Mouse (Mus musculus) heart, adult 11 months (tissue): ENCODE measurements around the gene Ifitm10.
A peak's percentile ranks its signal among the peaks of the same experiment; 100 is the strongest.
"Not testable (repeated sequence)": the region's sequence is repeated elsewhere in the genome, so short reads cannot be mapped to it uniquely, and the experiment has no call there.

Source experiments
- DNase-seq: peaks from one replicate; pipeline ENCODE4 v3.0.0; 2022

The Ifitm10 gene

DNA sequence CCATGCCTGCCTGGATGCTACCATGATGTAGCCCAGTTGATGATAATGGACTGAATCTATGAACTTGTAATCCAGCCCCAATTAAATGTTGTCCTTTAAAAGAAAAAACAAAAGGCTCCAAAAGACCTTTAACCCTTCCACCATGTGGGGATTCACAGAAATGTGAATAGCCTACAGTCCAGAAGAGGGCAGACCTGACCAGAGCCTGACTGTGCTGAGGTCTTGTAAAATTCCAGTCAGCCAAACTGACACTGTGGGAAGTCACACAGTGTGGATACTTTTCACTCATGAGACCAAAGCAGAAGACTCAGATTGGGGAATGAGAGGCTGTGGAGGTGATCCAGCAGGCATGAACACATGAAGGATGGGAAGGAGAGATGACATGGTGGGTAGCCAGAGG is 12.8 kb downstream of the Ifitm10 start:
- DNase-seq: no peak

DNA sequence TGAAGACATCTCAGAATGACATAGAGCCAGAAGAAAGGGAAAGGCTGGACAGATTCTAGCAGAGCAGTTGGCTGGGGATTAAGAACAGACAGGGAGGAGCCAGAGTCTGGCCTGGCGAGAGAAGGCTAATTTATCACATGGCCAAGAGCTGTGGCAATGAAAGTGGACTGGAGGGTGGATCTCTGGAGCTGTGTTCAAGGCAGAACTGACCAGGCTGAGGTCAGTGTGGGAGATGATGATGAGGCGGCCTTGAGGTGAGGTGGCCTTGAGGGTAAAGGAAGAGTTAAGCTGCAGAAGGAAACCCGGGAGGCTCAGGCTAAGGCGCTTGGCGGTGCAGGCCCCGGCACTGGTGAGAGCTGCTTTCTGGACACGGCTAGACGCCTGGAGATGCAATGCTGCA is 14.4 kb downstream of the Ifitm10 start:
- no peak for DNase-seq

GRCm38 (mm10) chr7:142357566-142357965 is 16.0 kb downstream of the Ifitm10 start:
- no peak for DNase-seq

DNA sequence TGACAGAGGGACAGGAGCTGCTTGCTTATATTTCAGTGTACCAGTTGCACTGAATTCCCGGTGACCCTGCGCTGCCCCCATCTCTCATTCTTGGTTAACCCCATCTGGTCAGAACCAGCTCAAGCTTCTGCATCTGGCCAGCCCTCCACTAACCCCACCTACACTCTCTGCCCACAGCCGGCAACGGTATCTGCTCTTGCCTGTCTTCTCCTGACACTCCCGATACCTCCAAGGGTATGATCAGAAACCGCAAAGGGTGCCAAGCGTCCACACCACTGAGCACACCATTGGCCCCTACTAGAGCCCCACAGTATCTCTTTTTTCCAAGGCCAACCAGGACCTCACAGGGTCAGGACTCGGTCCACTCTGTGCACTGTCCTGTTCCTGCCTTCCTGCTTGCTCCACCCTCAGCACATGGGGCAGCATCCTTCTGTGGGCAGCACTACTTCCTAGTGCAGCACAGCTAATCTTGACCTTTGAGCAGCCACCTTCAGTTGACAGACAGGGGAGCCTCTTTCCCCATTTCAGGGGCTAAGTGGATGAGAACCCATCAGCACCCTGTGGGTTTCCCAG is 18.8 kb downstream of the Ifitm10 start:
- no peak for DNase-seq

DNA sequence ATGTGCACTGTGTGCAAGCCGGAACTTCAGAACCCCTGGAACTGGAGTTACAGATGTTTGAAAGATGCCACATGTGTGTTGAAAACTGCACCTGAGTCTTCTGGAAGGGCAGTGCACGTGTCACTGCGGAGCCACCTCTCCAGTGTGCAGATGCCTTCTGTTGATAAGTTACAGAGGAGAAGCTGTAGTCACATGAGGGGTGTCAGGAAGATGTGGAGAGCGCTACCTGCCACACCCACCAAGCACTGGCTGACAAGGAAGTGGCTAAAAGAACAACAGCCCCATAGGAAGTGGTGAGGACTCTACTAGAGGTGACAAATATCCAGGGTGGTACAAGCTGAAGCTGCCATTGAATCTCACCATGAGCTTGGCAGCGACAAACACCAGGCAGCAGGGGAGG is 19.7 kb downstream of the Ifitm10 start:
- no peak for DNase-seq

DNA sequence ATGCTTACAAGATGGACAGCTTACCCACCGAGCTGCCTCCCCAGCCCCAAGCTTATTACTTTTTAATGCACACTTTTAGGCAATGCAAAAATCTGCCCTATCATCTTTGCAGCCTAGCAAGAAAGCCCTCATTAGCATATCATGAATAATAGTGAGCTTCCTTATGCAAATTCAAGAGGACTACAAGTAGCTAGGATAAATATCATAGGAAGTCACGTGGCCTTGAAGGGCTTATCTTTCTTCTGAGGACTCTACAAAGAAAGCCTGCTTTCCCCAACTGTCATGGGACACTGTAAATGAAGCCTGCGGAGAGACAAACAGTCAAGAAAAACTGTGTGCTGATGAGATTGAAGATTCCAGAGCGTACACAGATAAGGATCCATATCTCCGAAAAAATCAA is 22.0 kb downstream of the Ifitm10 start:
- DNase-seq: no peak

DNA sequence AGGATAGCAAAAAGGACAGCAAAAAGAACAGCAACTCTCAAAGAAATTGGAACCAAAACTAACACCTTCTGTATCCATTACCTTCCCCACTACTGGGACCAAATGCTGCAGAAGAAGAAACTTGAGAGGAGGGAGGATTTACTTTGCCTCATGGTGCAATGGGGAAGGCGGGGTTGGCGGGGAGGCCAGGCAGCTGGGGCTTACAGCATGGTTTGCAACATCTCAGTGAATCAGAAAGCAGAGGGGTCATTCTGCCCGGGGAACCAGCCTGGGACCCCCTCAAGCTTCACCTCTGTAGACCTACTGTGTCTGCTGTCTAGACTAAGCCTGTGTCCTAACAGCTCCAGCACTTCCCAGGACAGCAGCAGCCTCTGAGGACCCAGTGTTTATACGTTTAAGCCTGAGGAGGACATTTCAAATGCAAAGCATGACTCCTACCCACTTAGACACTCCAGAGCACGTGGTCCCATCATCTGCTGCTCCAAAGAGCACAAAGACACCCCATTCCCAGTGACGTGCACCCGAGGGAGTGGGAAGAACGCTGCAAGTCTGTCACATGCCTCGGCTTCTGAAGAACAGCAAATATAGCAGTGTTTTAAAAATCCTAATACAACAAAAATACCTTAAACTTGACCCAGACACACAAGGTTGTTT is 24.1 kb downstream of the Ifitm10 start:
- DNase-seq: no peak

GRCm38 (mm10) chr7:142347542-142347941 is 26.0 kb downstream of the Ifitm10 start:
- no peak for DNase-seq

- DNase-seq: no peak
Measured at GRCm38 (mm10) chr7:142342247-142342640, 31.3 kb downstream of the Ifitm10 start.

DNA sequence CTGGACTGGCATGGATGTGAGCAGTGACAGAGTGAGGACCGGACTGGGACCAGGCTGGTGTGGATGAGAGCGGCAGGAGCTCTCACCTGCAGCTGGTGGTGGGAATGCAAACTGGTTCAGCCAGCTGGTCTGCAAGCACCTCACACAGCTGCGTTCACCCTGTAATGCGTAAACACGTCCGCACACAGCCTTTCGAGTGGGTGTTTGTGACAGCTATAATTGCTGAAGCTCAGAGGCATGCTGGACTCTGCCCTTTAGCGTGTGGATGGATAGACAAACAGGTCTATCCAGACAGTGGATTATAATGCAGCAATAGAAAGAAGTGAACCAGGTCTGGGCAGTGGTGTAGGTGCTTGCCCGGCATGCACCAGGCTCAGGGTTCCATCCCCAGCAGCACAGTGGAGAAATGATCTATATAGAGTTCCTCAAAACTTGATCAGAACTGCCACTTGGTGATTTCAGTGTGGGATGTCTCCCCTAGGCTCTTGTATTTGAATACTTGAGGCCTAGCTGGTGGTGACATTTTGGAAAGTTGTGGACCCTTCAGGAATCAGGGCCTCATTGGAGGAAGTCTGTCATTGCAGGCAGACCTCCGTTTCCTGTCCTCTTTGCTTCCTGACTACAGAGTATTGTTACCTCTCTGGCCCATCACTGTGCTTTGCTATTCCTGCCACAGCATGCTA is 31.8 kb downstream of the Ifitm10 start:
- no peak for DNase-seq

DNA sequence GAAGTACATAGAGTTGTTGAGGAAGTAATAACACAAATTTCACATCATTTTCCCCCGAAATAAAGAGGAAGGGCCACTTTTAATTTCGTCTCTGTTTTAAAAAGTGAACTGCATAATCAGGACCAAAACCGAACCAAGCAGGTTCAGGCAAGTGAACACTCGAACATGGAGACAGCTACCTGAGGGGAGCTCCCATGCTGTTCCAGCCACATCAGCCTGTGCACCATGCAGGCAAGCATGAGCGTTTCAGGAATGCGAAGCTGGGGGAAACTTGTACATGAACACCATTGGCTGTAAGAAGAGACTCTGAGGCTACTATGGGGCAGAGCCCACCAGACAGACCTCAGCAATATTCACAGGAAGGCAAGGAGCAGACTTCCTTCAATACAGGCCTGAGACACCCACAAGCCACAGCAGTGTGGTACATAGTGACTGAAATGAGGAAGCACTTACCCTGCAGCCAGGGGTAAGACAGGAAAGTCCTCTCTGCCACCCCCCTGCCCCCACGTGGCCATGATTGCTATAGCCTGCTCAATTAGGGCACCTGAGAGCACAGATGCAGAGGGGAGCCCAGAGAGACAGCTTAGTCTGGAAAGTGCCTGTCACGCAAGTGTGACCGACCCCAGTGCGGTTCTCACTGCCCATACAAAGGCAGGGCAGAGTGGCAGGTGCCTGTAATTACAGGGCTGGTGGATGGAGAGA is 33.1 kb downstream of the Ifitm10 start:
- DNase-seq: peak; percentile 94

DNA sequence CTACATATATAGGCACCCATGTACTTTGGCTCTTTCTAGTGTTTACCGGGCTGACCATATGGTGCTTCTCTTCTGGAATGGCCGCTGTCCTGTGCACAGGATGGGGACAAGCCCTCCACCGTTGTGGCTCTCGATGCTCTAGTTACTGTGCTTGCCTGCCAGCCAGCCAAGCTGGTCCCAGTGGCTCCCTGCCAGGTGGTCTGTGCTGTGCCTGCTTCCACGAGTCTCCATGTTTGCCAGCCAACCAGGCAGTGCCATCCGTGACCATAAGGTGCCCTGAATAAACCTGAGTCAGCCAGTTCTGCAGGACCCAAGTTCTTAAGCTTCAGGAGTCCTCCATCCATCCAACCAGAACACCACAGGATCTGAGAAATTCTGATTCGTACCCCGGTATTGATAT is 38.4 kb downstream of the Ifitm10 start:
- DNase-seq: no peak

DNA sequence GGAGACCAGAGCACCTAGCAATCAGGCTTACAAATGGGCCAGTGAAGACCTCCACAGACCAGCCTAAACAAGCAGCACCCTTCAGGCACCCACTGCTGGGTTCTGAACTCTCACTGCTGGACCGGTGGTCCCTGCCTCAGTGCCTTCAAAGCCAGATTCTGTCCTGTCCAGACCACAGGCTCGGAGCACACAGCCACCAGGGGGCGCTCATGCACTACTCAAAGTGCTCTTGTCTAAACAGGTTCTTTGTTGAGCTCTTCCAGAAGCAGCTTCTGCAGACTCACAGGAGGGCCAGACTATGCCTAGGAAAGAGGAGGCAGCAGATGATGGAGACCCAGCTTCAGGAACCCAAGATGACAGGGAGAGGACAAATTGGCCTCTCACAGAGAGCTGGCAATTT is 39.3 kb downstream of the Ifitm10 start:
- DNase-seq: peak; percentile 96

GRCm38 (mm10) chr7:142332741-142333140 is 40.8 kb downstream of the Ifitm10 start:
- DNase-seq: not testable (repeated sequence)

DNA sequence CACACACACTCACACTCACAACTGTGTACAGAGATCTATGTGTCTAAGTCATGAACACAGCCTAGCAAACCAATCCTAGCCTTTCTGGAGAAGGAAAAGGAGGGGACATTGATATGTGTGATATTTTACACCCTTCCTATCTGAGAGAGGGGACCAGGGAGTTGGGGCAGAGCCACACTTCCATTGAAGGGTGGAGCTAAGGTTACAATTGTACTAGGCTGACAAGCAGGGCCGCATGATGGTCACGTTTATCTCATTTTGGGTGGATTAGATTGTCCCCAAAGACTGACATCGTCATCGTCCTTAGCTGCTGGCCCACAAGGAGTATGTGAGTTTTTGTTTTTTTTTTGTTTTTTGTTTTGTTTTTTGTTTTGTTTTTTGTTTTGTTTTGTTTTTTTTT is 42.3 kb downstream of the Ifitm10 start:
- DNase-seq: no peak

- peak; percentile 99 for DNase-seq
Measured at GRCm38 (mm10) chr7:142330271-142330724, 43.3 kb downstream of the Ifitm10 start.

DNA sequence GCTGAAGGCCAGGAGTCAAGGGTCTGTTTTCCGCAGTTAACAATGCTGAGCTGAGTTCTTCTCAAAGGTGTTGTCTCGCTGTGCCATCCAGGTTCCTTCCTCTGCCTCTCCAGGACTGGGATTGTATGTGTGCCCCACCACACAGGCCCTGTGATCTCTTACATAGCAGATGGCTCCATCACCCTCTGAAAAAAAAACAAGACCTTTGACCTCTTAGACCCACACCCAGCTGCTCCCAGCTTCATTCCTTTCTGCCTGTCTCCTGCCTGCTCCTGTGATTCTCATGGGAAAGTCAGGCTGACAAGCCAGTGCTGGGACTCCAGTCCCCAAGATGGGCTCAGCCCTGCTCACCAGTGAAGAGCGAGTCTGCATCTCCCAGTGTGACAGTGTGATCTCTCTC is 45.0 kb downstream of the Ifitm10 start:
- DNase-seq: no peak

DNA sequence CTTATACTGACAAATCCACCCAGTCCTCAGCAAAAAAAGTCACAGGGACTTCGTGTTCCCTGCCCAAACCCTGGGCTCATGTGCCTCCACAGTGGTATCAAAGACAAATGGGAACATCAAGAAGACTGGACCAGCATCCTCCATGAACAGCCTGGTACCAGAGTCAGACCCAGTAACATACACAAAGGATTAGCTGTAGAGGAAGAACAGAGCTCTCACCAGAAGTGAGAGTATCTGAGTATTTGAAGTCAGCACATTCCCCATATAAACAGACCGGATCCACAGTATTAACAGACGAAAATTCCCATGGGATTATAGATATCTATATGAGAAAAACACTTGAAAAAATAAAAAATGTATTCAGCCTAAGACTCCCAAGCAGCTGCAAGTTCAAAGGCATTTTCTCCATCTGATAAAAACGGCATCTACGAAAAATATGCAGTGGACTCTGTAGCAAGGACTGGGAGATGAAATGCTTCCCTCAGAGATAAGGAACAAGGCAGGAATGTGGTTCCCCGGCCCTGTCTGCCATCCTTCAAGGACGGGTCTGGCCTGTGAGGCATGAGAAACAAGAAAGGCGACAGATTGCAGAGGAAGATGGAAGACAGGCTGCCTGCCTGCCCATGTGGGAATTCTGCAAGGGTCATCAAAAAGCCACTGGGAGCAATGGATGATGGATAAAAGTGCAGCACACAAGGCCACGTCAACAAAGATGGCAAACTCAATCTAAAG is 46.7 kb downstream of the Ifitm10 start:
- no peak for DNase-seq

- no peak for DNase-seq
Measured at GRCm38 (mm10) chr7:142323396-142324117, 50.0 kb downstream of the Ifitm10 start.

DNA sequence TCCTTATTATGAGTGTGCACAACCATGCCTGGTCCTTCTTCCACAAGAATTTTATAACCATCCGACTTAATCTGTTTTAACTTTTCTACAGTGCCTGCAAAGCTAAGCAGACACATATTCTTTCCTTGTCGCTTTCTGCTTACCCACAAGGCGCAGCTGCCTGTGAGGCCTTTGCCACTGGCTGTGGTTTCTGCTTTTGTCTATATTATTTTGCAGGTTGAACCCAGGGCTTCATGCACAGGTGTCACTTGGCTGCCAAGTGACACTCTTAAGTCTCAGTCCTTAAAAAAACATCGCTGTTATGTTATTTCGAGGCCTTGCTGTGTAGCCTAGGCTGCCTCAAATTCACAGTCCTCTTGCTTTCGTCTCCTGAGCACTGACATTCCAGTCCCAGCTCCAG is 50.9 kb downstream of the Ifitm10 start:
- DNase-seq: no peak

DNA sequence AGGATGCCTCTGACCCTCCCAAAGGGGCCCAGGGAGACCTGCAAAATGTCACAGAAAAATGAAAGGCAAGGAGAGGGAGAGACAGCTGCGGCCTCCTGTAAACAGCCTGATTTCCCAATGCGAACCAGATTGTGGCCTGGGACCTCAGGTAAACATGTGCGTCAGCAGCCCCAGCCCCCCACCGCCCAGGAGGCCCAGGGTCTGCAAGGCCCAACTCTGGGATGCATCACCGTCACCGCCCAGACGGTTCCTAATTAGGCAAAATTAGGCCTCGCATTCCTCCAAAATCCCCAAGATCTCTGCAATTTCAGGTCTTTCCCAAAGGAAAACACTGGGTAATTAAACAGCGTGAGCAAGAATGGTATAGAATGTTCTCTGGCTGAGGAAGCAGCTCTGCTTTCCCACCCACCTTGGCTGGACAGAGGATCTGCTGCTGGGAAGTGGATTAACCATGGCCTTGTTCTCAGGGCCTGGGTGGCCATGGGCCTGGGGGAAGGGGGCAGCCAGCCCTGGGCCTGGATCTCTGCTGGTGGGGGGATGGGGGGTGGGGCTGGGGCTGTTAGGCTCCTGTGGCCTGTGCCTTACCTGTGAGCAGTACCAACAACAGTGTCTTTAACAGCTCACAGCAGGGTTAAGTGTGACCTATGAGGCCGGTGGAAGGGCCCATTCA is 51.8 kb downstream of the Ifitm10 start:
- DNase-seq: not testable (repeated sequence)

DNA sequence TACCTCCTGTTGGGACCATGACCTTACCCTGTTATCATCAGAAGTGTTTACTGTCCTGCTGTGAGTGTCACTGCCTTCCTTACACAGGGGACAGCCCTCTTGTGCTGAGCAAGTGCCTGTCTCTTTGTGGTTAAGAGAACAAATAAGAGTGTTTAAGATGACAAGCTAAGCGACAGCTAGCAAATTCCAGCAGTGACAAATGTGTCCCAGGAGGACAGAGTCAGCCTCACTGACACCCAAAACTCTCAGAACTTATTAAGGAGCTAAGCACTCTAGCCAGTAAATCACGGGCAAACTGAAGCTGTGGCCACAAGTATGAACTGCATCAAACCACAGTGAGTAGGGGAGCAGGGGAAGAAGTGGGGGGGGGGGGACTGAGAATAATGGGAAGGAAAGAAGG is 52.6 kb downstream of the Ifitm10 start:
- no peak for DNase-seq
